Mouse (Mus musculus) neural tube, embryonic 11.5 days (tissue): ENCODE measurements around the gene Edaradd. TPM values are rescaled to one million over a fixed set of nuclear protein-coding genes. Genes with fewer than 3 reads are reported as not detected.
"Not testable (repeated sequence)": the region's sequence is repeated elsewhere in the genome, so short reads cannot be mapped to it uniquely, and the experiment has no call there.

Source experiments
- ATAC-seq: fragments of 200-750 bp; cut with Nextera tagmentation; 2 replicates; pipeline ENCODE4 v1.8.0; 2017; ENCODE audit warnings: moderate number of reproducible peaks, mild to moderate bottlenecking, moderate TSS enrichment, moderate library complexity; ENCODE audit not compliant: insufficient read depth, low FRiP score, low TSS enrichment
- DNase-seq: peaks from one replicate; pipeline ENCODE4 v3.0.0-alpha.2; 2015; ENCODE audit warnings: low spot score
- H3K27ac ChIP-seq: fragments of 300-500 bp; sonication (generic); 2 replicates; pipeline ENCODE4 v1.5.1; 2014; ENCODE audit warnings: low read depth, mild to moderate bottlenecking, low read length
- H3K27me3 ChIP-seq: fragments of 300-500 bp; sonication (generic); 2 replicates; pipeline ENCODE4 v1.6.1; 2014; ENCODE audit warnings: mild to moderate bottlenecking, low read length, mixed read lengths; ENCODE audit not compliant: control insufficient read depth, insufficient read depth
- H3K36me3 ChIP-seq: fragments of 300-500 bp; sonication (generic); 2 replicates; pipeline ENCODE4 v1.6.1; 2014; ENCODE audit warnings: mild to moderate bottlenecking, low read length, moderate library complexity, mixed read lengths; ENCODE audit not compliant: control insufficient read depth, insufficient read depth
- H3K4me1 ChIP-seq: fragments of 300-500 bp; sonication (generic); 2 replicates; pipeline ENCODE4 v1.6.1; 2014; ENCODE audit warnings: low read length, mixed read lengths; ENCODE audit not compliant: control insufficient read depth, insufficient read depth
- H3K4me2 ChIP-seq: fragments of 300-500 bp; sonication (generic); 2 replicates; pipeline ENCODE4 v1.6.1; 2014; ENCODE audit warnings: low read depth, mild to moderate bottlenecking, moderate library complexity
- H3K4me3 ChIP-seq: fragments of 300-500 bp; sonication (generic); 2 replicates; pipeline ENCODE4 v1.5.1; 2014; ENCODE audit warnings: low read depth, low read length
- H3K9ac ChIP-seq: fragments of 300-500 bp; sonication (generic); 2 replicates; pipeline ENCODE4 v1.6.1; 2014; ENCODE audit warnings: mild to moderate bottlenecking, low read length
- H3K9me3 ChIP-seq: fragments of 300-500 bp; sonication (generic); 2 replicates; pipeline ENCODE4 v1.6.1; 2016; ENCODE audit warnings: low read length; ENCODE audit not compliant: control insufficient read depth
- WGBS: fragments of 180-500 bp; shearing (Covaris S2); extraction: QIAGEN DNeasy Blood & Tissue Kit; methylation state at CpG from one replicate; pipeline ENCODE4 v1.1.7; 2014; 5-methylcytosine and 5-hydroxymethylcytosine counted together
- polyA plus RNA-seq: library from polyadenylated mRNA; unstranded; fragments of >200 nt; fragmentation: Nextera tagmentation; extraction: Ambion mirVana; gene quantifications from 2 replicates; pipeline ENCODE4 v1.2.1, GENCODE M21; 2014

Edaradd gene
- polyA plus RNA-seq, 1 experiment from 2014 or later, result 1.0 TPM

GRCm38 (mm10) chr13:12478301-12478700, 41.9 kb downstream of the Edaradd start:
- Histone ChIP-seq H3K4me3 (no peak overlapping the region), H3K27ac (no peak overlapping the region), H3K27me3 (no peaks in the 10 kb centered on the region), H3K9me3 (no peaks in the 10 kb centered on the region), H3K4me2 (no peak overlapping the region), H3K36me3 (no peaks in the 10 kb centered on the region), H3K4me1 (no peaks in the 10 kb centered on the region), H3K9ac (no peak overlapping the region)
- DNase-seq (no peak), ATAC-seq (no peak)
- WGBS, result 84% methylated on average over 15 of the region's 15 CpGs

- Histone ChIP-seq H3K9me3 (no peaks in the 10 kb centered on the region), H3K27me3 (no peaks in the 10 kb centered on the region), H3K9ac (no peak overlapping the region), H3K27ac (no peak overlapping the region), H3K4me3 (no peak overlapping the region), H3K4me1 (no peaks in the 10 kb centered on the region), H3K4me2 (no peak overlapping the region), H3K36me3 (no peaks in the 10 kb centered on the region)
- WGBS, result 90% methylated on average over 4 of the region's 4 CpGs
- no peak for DNase-seq
- ATAC-seq, result no peak
Measured at GRCm38 (mm10) chr13:12476886-12477285, 43.4 kb downstream of the Edaradd start.

GRCm38 (mm10) chr13:12475239-12475638, 45.0 kb downstream of the Edaradd start:
- no peaks in the 10 kb centered on the region for H3K9me3 ChIP-seq
- no peaks in the 10 kb centered on the region for H3K27me3 ChIP-seq
- DNase-seq (no peak), ATAC-seq (no peak)
- H3K9ac ChIP-seq, result no peak overlapping the region
- WGBS, result 94% methylated on average over 6 of the region's 6 CpGs
- no peak overlapping the region for H3K4me2 ChIP-seq
- H3K4me3 ChIP-seq, result no peak overlapping the region
- no peaks in the 10 kb centered on the region for H3K36me3 ChIP-seq
- H3K27ac ChIP-seq, result no peak overlapping the region
- no peaks in the 10 kb centered on the region for H3K4me1 ChIP-seq

- Histone ChIP-seq H3K4me1 (no peaks in the 10 kb centered on the region), H3K36me3 (no peaks in the 10 kb centered on the region), H3K27ac (no peak overlapping the region), H3K4me3 (no peak overlapping the region), H3K9me3 (no peaks in the 10 kb centered on the region), H3K27me3 (no peaks in the 10 kb centered on the region), H3K9ac (no peak overlapping the region), H3K4me2 (no peak overlapping the region)
- WGBS, result 40% methylated on average over 8 of the region's 8 CpGs
- DNase-seq (peak; percentile 80), ATAC-seq (peak; percentile 65)
Measured at GRCm38 (mm10) chr13:12473724-12474378, 46.4 kb downstream of the Edaradd start.

GRCm38 (mm10) chr13:12468488-12468887, 51.8 kb downstream of the Edaradd start:
- ATAC-seq (no peak), DNase-seq (no peak)
- Histone ChIP-seq H3K27me3 (no peaks in the 10 kb centered on the region), H3K9me3 (no peaks in the 10 kb centered on the region), H3K4me3 (no peak overlapping the region), H3K36me3 (no peaks in the 10 kb centered on the region), H3K27ac (no peak overlapping the region), H3K4me2 (no peak overlapping the region), H3K9ac (no peak overlapping the region), H3K4me1 (no peaks in the 10 kb centered on the region)
- WGBS, result 86% methylated on average over 1 of the region's 1 CpGs

- no peak for DNase-seq
- Histone ChIP-seq H3K9me3 (no peaks in the 10 kb centered on the region), H3K4me1 (no peaks in the 10 kb centered on the region), H3K4me3 (no peak within 1 kb of the TSS), H3K9ac (no peak within 1 kb of the TSS), H3K27me3 (no peaks in the 10 kb centered on the region), H3K4me2 (no peak within 1 kb of the TSS), H3K36me3 (no peaks in the 10 kb centered on the region), H3K27ac (no peak within 1 kb of the TSS)
- no peak for ATAC-seq
- 87% methylated on average over 1 of the region's 1 CpGs for WGBS
Measured at GRCm38 (mm10) chr13:12464844-12465243, 55.4 kb downstream of the Edaradd start, which contains the start of gene Lgals8. Lgals8 (minus strand) TSS chr13:12464944.

GRCm38 (mm10) chr13:12464159-12464558, 56.1 kb downstream of the Edaradd start:
- H3K36me3 ChIP-seq, H3K4me2 ChIP-seq, H3K27ac ChIP-seq, ATAC-seq, H3K4me1 ChIP-seq, H3K9ac ChIP-seq, H3K9me3 ChIP-seq, H3K4me3 ChIP-seq, DNase-seq, H3K27me3 ChIP-seq: not testable (repeated sequence)
- WGBS, result 82% methylated on average over 6 of the region's 6 CpGs

GRCm38 (mm10) chr13:12462623-12463022, 57.6 kb downstream of the Edaradd start:
- H3K27ac ChIP-seq, result no peak overlapping the region
- no peaks in the 10 kb centered on the region for H3K36me3 ChIP-seq
- no peak for DNase-seq
- no peak for ATAC-seq
- H3K4me3 ChIP-seq, result no peak overlapping the region
- H3K4me1 ChIP-seq, result no peaks in the 10 kb centered on the region
- no peak overlapping the region for H3K9ac ChIP-seq
- WGBS, result 83% methylated on average over 4 of the region's 4 CpGs
- H3K27me3 ChIP-seq, result no peaks in the 10 kb centered on the region
- H3K9me3 ChIP-seq, result no peaks in the 10 kb centered on the region
- no peak overlapping the region for H3K4me2 ChIP-seq

GRCm38 (mm10) chr13:12461730-12462119, 58.5 kb downstream of the Edaradd start:
- no peak overlapping the region for H3K27ac ChIP-seq
- H3K4me2 ChIP-seq, result peak overlapping the region; percentile 69
- 3% methylated on average over 7 of the region's 7 CpGs for WGBS
- H3K9ac ChIP-seq, result peak overlapping the region; percentile 59
- no peak for DNase-seq
- no peaks in the 10 kb centered on the region for H3K27me3 ChIP-seq
- H3K4me3 ChIP-seq, result peak overlapping the region; percentile 73
- no peaks in the 10 kb centered on the region for H3K4me1 ChIP-seq
- ATAC-seq, result no peak; the same call in 1 of the 2 replicates
- H3K36me3 ChIP-seq, result no peaks in the 10 kb centered on the region
- H3K9me3 ChIP-seq, result no peaks in the 10 kb centered on the region
